Mouse (Mus musculus): ENCODE data around the gene B430305J03Rik. TPM values are rescaled to one million over a fixed set of nuclear protein-coding genes. Genes with fewer than 3 reads are reported as not detected.

B430305J03Rik gene
- not detected in 2 replicates for polyA plus RNA-seq (2014; fragmentation: Nextera tagmentation; extraction: Ambion mirVana)

- Histone ChIP-seq H3K27ac (ENCODE audit: low read depth, low read length) (peak within 1 kb of the TSS; percentile 76), H3K36me3 (ENCODE audit: control insufficient read depth, insufficient read depth, low read length) (no peaks in the 10 kb centered on the region), H3K4me2 (replicated peaks; ENCODE audit: low read depth, low read length) (peak within 1 kb of the TSS; percentile 90), H3K9ac (ENCODE audit: low read depth, low read length) (peak within 1 kb of the TSS; percentile 76), H3K27me3 (ENCODE audit: control insufficient read depth, insufficient read depth, low read length) (no peaks in the 10 kb centered on the region), H3K4me1 (ENCODE audit: control insufficient read depth, insufficient read depth, low read length) (peaks cover 8% of the 10 kb centered on the region; the same call in 1 of the 2 replicates), H3K4me3 (ENCODE audit: low read length) (peak within 1 kb of the TSS; percentile 60), H3K9me3 (ENCODE audit: control insufficient read depth, low read length) (no peaks in the 10 kb centered on the region)
- WGBS: 4% methylated on average over 10 of the region's 10 CpGs
- ATAC-seq (ENCODE audit: low FRiP score, low TSS enrichment): no peak
Measured at GRCm38 (mm10) chr3:61365779-61366373, at the start of gene B430305J03Rik. Gene B430305J03Rik (minus strand): TSS chr3:61365951.

- Histone ChIP-seq H3K36me3 (ENCODE audit: control insufficient read depth, insufficient read depth, low read length) (no peaks in the 10 kb centered on the region), H3K9me3 (ENCODE audit: control insufficient read depth, low read length) (no peaks in the 10 kb centered on the region), H3K4me2 (replicated peaks; ENCODE audit: low read depth, low read length) (no peak overlapping the region), H3K27me3 (ENCODE audit: control insufficient read depth, insufficient read depth, low read length) (no peaks in the 10 kb centered on the region), H3K4me3 (ENCODE audit: low read length) (no peak overlapping the region), H3K4me1 (ENCODE audit: control insufficient read depth, insufficient read depth, low read length) (no peaks in the 10 kb centered on the region), H3K27ac (ENCODE audit: low read depth, low read length) (no peak overlapping the region), H3K9ac (ENCODE audit: low read depth, low read length) (no peak overlapping the region)
- WGBS: 80% methylated on average over 6 of the region's 6 CpGs
- no peak for ATAC-seq (ENCODE audit: low FRiP score, low TSS enrichment)
Measured at GRCm38 (mm10) chr3:61409683-61410082, 43.9 kb upstream of the B430305J03Rik start.

- Histone ChIP-seq H3K36me3 (ENCODE audit: control insufficient read depth, insufficient read depth, low read length) (no peaks in the 10 kb centered on the region), H3K9me3 (ENCODE audit: control insufficient read depth, low read length) (no peaks in the 10 kb centered on the region), H3K9ac (ENCODE audit: low read depth, low read length) (no peak overlapping the region), H3K27me3 (ENCODE audit: control insufficient read depth, insufficient read depth, low read length) (no peaks in the 10 kb centered on the region), H3K4me1 (ENCODE audit: control insufficient read depth, insufficient read depth, low read length) (no peaks in the 10 kb centered on the region), H3K4me2 (replicated peaks; ENCODE audit: low read depth, low read length) (no peak overlapping the region), H3K4me3 (ENCODE audit: low read length) (no peak overlapping the region), H3K27ac (ENCODE audit: low read depth, low read length) (no peak overlapping the region)
- 80% methylated on average over 4 of the region's 4 CpGs for WGBS
- ATAC-seq (ENCODE audit: low FRiP score, low TSS enrichment): no peak
Measured at GRCm38 (mm10) chr3:61406921-61407320, 41.2 kb upstream of the B430305J03Rik start.

GRCm38 (mm10) chr3:61400823-61401387, 35.2 kb upstream of the B430305J03Rik start:
- Histone ChIP-seq H3K36me3 (ENCODE audit: control insufficient read depth, insufficient read depth, low read length) (no peaks in the 10 kb centered on the region), H3K4me2 (replicated peaks; ENCODE audit: low read depth, low read length) (no peak overlapping the region), H3K9ac (ENCODE audit: low read depth, low read length) (no peak overlapping the region), H3K27me3 (ENCODE audit: control insufficient read depth, insufficient read depth, low read length) (no peaks in the 10 kb centered on the region), H3K4me3 (ENCODE audit: low read length) (no peak overlapping the region), H3K9me3 (ENCODE audit: control insufficient read depth, low read length) (no peaks in the 10 kb centered on the region), H3K4me1 (ENCODE audit: control insufficient read depth, insufficient read depth, low read length) (no peaks in the 10 kb centered on the region), H3K27ac (ENCODE audit: low read depth, low read length) (no peak overlapping the region)
- WGBS: 74% methylated on average over 1 of the region's 1 CpGs
- ATAC-seq (ENCODE audit: low FRiP score, low TSS enrichment): no peak

GRCm38 (mm10) chr3:61396728-61397127, 31.0 kb upstream of the B430305J03Rik start:
- WGBS: 73% methylated on average over 2 of the region's 2 CpGs
- Histone ChIP-seq H3K27ac (ENCODE audit: low read depth, low read length) (no peak overlapping the region), H3K4me1 (ENCODE audit: control insufficient read depth, insufficient read depth, low read length) (no peaks in the 10 kb centered on the region), H3K36me3 (ENCODE audit: control insufficient read depth, insufficient read depth, low read length) (no peaks in the 10 kb centered on the region), H3K27me3 (ENCODE audit: control insufficient read depth, insufficient read depth, low read length) (no peaks in the 10 kb centered on the region), H3K9ac (ENCODE audit: low read depth, low read length) (no peak overlapping the region), H3K4me3 (ENCODE audit: low read length) (no peak overlapping the region), H3K4me2 (replicated peaks; ENCODE audit: low read depth, low read length) (no peak overlapping the region), H3K9me3 (ENCODE audit: control insufficient read depth, low read length) (no peaks in the 10 kb centered on the region)
- ATAC-seq (ENCODE audit: low FRiP score, low TSS enrichment): no peak

GRCm38 (mm10) chr3:61395382-61395781, 29.6 kb upstream of the B430305J03Rik start:
- ATAC-seq (ENCODE audit: low FRiP score, low TSS enrichment): no peak
- Histone ChIP-seq H3K9ac (ENCODE audit: low read depth, low read length) (no peak overlapping the region), H3K4me1 (ENCODE audit: control insufficient read depth, insufficient read depth, low read length) (no peaks in the 10 kb centered on the region), H3K27me3 (ENCODE audit: control insufficient read depth, insufficient read depth, low read length) (no peaks in the 10 kb centered on the region), H3K36me3 (ENCODE audit: control insufficient read depth, insufficient read depth, low read length) (no peaks in the 10 kb centered on the region), H3K27ac (ENCODE audit: low read depth, low read length) (no peak overlapping the region), H3K4me2 (replicated peaks; ENCODE audit: low read depth, low read length) (no peak overlapping the region), H3K9me3 (ENCODE audit: control insufficient read depth, low read length) (no peaks in the 10 kb centered on the region), H3K4me3 (ENCODE audit: low read length) (no peak overlapping the region)
- 88% methylated on average over 3 of the region's 3 CpGs for WGBS

GRCm38 (mm10) chr3:61393520-61393919, 27.8 kb upstream of the B430305J03Rik start:
- no peaks in the 10 kb centered on the region for H3K27me3 ChIP-seq (ENCODE audit: control insufficient read depth, insufficient read depth, low read length)
- no peak overlapping the region for H3K4me2 ChIP-seq (replicated peaks; ENCODE audit: low read depth, low read length)
- 64% methylated on average over 3 of the region's 3 CpGs for WGBS
- no peaks in the 10 kb centered on the region for H3K9me3 ChIP-seq (ENCODE audit: control insufficient read depth, low read length)
- ATAC-seq (ENCODE audit: low FRiP score, low TSS enrichment): no peak
- no peaks in the 10 kb centered on the region for H3K36me3 ChIP-seq (ENCODE audit: control insufficient read depth, insufficient read depth, low read length)
- no peak overlapping the region for H3K9ac ChIP-seq (ENCODE audit: low read depth, low read length)
- no peak overlapping the region for H3K4me3 ChIP-seq (ENCODE audit: low read length)
- no peaks in the 10 kb centered on the region for H3K4me1 ChIP-seq (ENCODE audit: control insufficient read depth, insufficient read depth, low read length)
- no peak overlapping the region for H3K27ac ChIP-seq (ENCODE audit: low read depth, low read length)

GRCm38 (mm10) chr3:61392881-61393280, 27.1 kb upstream of the B430305J03Rik start:
- 67% methylated on average over 1 of the region's 1 CpGs for WGBS
- ATAC-seq (ENCODE audit: low FRiP score, low TSS enrichment): no peak

GRCm38 (mm10) chr3:61391564-61391963, 25.8 kb upstream of the B430305J03Rik start:
- H3K27ac ChIP-seq (ENCODE audit: low read depth, low read length): no peak overlapping the region
- WGBS: 77% methylated on average over 4 of the region's 4 CpGs
- ATAC-seq (ENCODE audit: low FRiP score, low TSS enrichment): no peak
- H3K4me3 ChIP-seq (ENCODE audit: low read length): no peak overlapping the region
- no peaks in the 10 kb centered on the region for H3K9me3 ChIP-seq (ENCODE audit: control insufficient read depth, low read length)
- H3K9ac ChIP-seq (ENCODE audit: low read depth, low read length): no peak overlapping the region
- H3K4me1 ChIP-seq (ENCODE audit: control insufficient read depth, insufficient read depth, low read length): no peaks in the 10 kb centered on the region
- H3K36me3 ChIP-seq (ENCODE audit: control insufficient read depth, insufficient read depth, low read length): no peaks in the 10 kb centered on the region
- no peaks in the 10 kb centered on the region for H3K27me3 ChIP-seq (ENCODE audit: control insufficient read depth, insufficient read depth, low read length)
- H3K4me2 ChIP-seq (replicated peaks; ENCODE audit: low read depth, low read length): no peak overlapping the region

More at GRCm38 (mm10) chr3:61392881-61393280, 27.1 kb upstream of the B430305J03Rik start:
- Histone ChIP-seq H3K9me3 (ENCODE audit: control insufficient read depth, low read length) (no peaks in the 10 kb centered on the region), H3K4me2 (replicated peaks; ENCODE audit: low read depth, low read length) (no peak overlapping the region), H3K9ac (ENCODE audit: low read depth, low read length) (no peak overlapping the region), H3K4me3 (ENCODE audit: low read length) (no peak overlapping the region), H3K27ac (ENCODE audit: low read depth, low read length) (no peak overlapping the region), H3K36me3 (ENCODE audit: control insufficient read depth, insufficient read depth, low read length) (no peaks in the 10 kb centered on the region), H3K4me1 (ENCODE audit: control insufficient read depth, insufficient read depth, low read length) (no peaks in the 10 kb centered on the region), H3K27me3 (ENCODE audit: control insufficient read depth, insufficient read depth, low read length) (no peaks in the 10 kb centered on the region)

All from kidney, embryonic 14.5 days (tissue).